In genomic region chr10:93327187-93327586, GRCm38 (mm10) we compare ENCODE assay signal across 25 mouse cellular contexts. TPM values are rescaled to one million over a fixed set of nuclear protein-coding genes. Genes with fewer than 3 reads are reported as not detected.
DNase-seq lines count a peak whose midpoint lies in the region; ATAC-seq and TF ChIP-seq lines count a peak whose summit lies in the region.
"Had no signal": no experiment of that assay in that cellular context is flagged by ENCODE, and none has a peak within 500 bp of the region (broad histone marks: within the 10 kb centered on the region; RNA-seq: fewer than 3 reads in every experiment).

No protein-coding gene starts in this region.

- H3K4me3 ChIP-seq in heart, postnatal 0 days (ENCODE audit: low read depth, low read length), result no peak overlapping the region
- H3K4me3 ChIP-seq in lung, postnatal 0 days (ENCODE audit: low read depth, low read length), result no peak overlapping the region
- H3K4me3 ChIP-seq in embryonic facial prominence, embryonic 14.5 days (ENCODE audit: low read depth, low read length), result no peak overlapping the region
- no peak overlapping the region for H3K4me3 ChIP-seq in midbrain, embryonic 10.5 days
- H3K4me3 ChIP-seq: forebrain, embryonic 12.5 days; hindbrain, embryonic 10.5 days; intestine, embryonic 15.5 days; liver, embryonic 15.5 days; megakaryocyte, embryonic 14.5 days had no signal

- WGBS in heart, postnatal 0 days, result 81% methylated on average over 6 of the region's 6 CpGs
- 59% methylated on average over 6 of the region's 6 CpGs for WGBS in lung, postnatal 0 days
- 80% methylated on average over 6 of the region's 6 CpGs for WGBS in embryonic facial prominence, embryonic 14.5 days
- whole genome bisulfite sequencing in midbrain, embryonic 10.5 days, result 93% methylated on average over 6 of the region's 6 CpGs

- H3K9ac ChIP-seq in heart, postnatal 0 days (replicated peaks; ENCODE audit: low read depth, low read length), result no peak overlapping the region
- H3K9ac ChIP-seq in lung, postnatal 0 days (replicated peaks; ENCODE audit: low read depth), result no peak overlapping the region
- H3K9ac ChIP-seq in embryonic facial prominence, embryonic 14.5 days (ENCODE audit: low read depth, low read length), result no peak overlapping the region
- H3K9ac ChIP-seq: forebrain, embryonic 12.5 days; intestine, embryonic 15.5 days; liver, embryonic 15.5 days had no signal

- no peak for ATAC-seq in heart, postnatal 0 days (ENCODE audit: insufficient read depth, low read depth)
- ATAC-seq in lung, postnatal 0 days, result 0 out of 2 replicates have a peak, but pooled peaks have one; percentile 1
- no peak for ATAC-seq in embryonic facial prominence, embryonic 14.5 days (ENCODE audit: low read depth)
- ATAC-seq: activated CD4-positive, CD25-positive, alpha-beta regulatory T cell, adult 4 months; hindbrain, embryonic 16.5 days; intestine, embryonic 15.5 days had no signal

- 0 out of 2 replicates have a peak, but pooled peaks cover 4% of the 10 kb centered on the region for H3K4me1 ChIP-seq in heart, postnatal 0 days (ENCODE audit: control insufficient read depth, insufficient read depth)
- H3K4me1 ChIP-seq in lung, postnatal 0 days (ENCODE audit: insufficient read depth, low read depth, low read length), result peaks cover 6% of the 10 kb centered on the region; the same call in 1 of the 2 replicates
- H3K4me1 ChIP-seq in embryonic facial prominence, embryonic 14.5 days (ENCODE audit: control insufficient read depth, insufficient read depth, low read length), result peaks cover 4% of the 10 kb centered on the region
- H3K4me1 ChIP-seq in midbrain, embryonic 10.5 days, result peaks cover 5% of the 10 kb centered on the region; the same call in 1 of the 2 replicates

- DNase-seq in heart, adult 11 months, result peak; percentile 74
- DNase-seq in heart, adult 9 months (ENCODE audit: low spot score in 2 of 2), result no peak
- DNase-seq in heart, postnatal 0 days (ENCODE audit: low spot score), result no peak
- DNase-seq in heart, adult 8-10 months (ENCODE audit: low spot score), result no peak
- peak; percentile 20 for DNase-seq in lung, postnatal 0 days (ENCODE audit: low spot score)
- no peak for DNase-seq in lung, postnatal 4 days
- DNase-seq in embryonic facial prominence, embryonic 14.5 days (ENCODE audit: low spot score), result peak; percentile 38
- DNase-seq in midbrain, embryonic 10.5 days (ENCODE audit: low spot score), result no peak
- DNase-seq: adrenal gland, postnatal 14 days; B cell, adult 2 months; cerebellum, adult 8-10 months; cerebellum, postnatal 36 days; embryo, embryonic 11 days; gastrocnemius, postnatal 10 days; kidney, postnatal 4 days; midbrain, embryonic 14.5 days had no signal

- no peaks in the 10 kb centered on the region for H3K36me3 ChIP-seq in heart, postnatal 0 days (replicated peaks; ENCODE audit: control insufficient read depth, insufficient read depth, low read length)
- no peaks in the 10 kb centered on the region for H3K36me3 ChIP-seq in lung, postnatal 0 days (ENCODE audit: insufficient read depth, low read length)
- no peaks in the 10 kb centered on the region for H3K36me3 ChIP-seq in embryonic facial prominence, embryonic 14.5 days (ENCODE audit: control insufficient read depth, insufficient read depth, low read length)
- H3K36me3 ChIP-seq in midbrain, embryonic 10.5 days, result no peaks in the 10 kb centered on the region
- H3K36me3 ChIP-seq: forebrain, embryonic 12.5 days; hindbrain, embryonic 10.5 days; intestine, embryonic 15.5 days; liver, embryonic 15.5 days had no signal

- TF ChIP-seq CTCF in heart, postnatal 0 days (IDR thresholded peaks at IDR 0.05; ENCODE audit: low read depth), result no peak
- no peak for TF ChIP-seq CTCF in lung, postnatal 0 days (IDR thresholded peaks at IDR 0.05)

- H3K9me3 ChIP-seq in heart, postnatal 0 days (replicated peaks; ENCODE audit: control insufficient read depth, low read length), result no peaks in the 10 kb centered on the region
- no peaks in the 10 kb centered on the region for H3K9me3 ChIP-seq in lung, postnatal 0 days (ENCODE audit: low read length)
- H3K9me3 ChIP-seq in embryonic facial prominence, embryonic 14.5 days (ENCODE audit: control insufficient read depth, low read length), result no peaks in the 10 kb centered on the region
- no peaks in the 10 kb centered on the region for H3K9me3 ChIP-seq in midbrain, embryonic 10.5 days (replicated peaks)
- H3K9me3 ChIP-seq: forebrain, embryonic 12.5 days; hindbrain, embryonic 10.5 days; intestine, embryonic 15.5 days; liver, embryonic 15.5 days; megakaryocyte, embryonic 14.5 days had no signal

- no peak for TF ChIP-seq EP300 in heart, postnatal 0 days (IDR thresholded peaks at IDR 0.05; ENCODE audit: low read depth)
- TF ChIP-seq EP300 in lung, postnatal 0 days (IDR thresholded peaks at IDR 0.05), result no peak

- H3K27ac ChIP-seq in heart, postnatal 0 days (ENCODE audit: low read depth), result peak overlapping the region; percentile 68; the same call in 1 of the 2 replicates
- peak overlapping the region; percentile 40; the same call in 1 of the 2 replicates for H3K27ac ChIP-seq in lung, postnatal 0 days (ENCODE audit: low read length)
- H3K27ac ChIP-seq in embryonic facial prominence, embryonic 14.5 days (replicated peaks; ENCODE audit: low read depth, low read length), result no peak overlapping the region
- H3K27ac ChIP-seq in midbrain, embryonic 10.5 days (replicated peaks), result no peak overlapping the region
- H3K27ac ChIP-seq: forebrain, embryonic 12.5 days; intestine, embryonic 15.5 days; liver, embryonic 15.5 days; stomach, postnatal 0 days had no signal

- H3K4me2 ChIP-seq in heart, postnatal 0 days (ENCODE audit: low read depth, low read length), result no peak overlapping the region
- no peak overlapping the region for H3K4me2 ChIP-seq in lung, postnatal 0 days (replicated peaks; ENCODE audit: low read depth, low read length)
- H3K4me2 ChIP-seq in embryonic facial prominence, embryonic 14.5 days (ENCODE audit: low read depth, low read length), result no peak overlapping the region
- H3K4me2 ChIP-seq: forebrain, embryonic 12.5 days; intestine, embryonic 15.5 days; liver, embryonic 15.5 days had no signal

- H3K27me3 ChIP-seq in heart, postnatal 0 days (ENCODE audit: control insufficient read depth, insufficient read depth, low read length), result no peaks in the 10 kb centered on the region
- no peaks in the 10 kb centered on the region for H3K27me3 ChIP-seq in lung, postnatal 0 days (replicated peaks; ENCODE audit: insufficient read depth, low read length)
- no peaks in the 10 kb centered on the region for H3K27me3 ChIP-seq in embryonic facial prominence, embryonic 14.5 days (replicated peaks; ENCODE audit: control insufficient read depth, insufficient read depth, low read length)
- H3K27me3 ChIP-seq in midbrain, embryonic 10.5 days (ENCODE audit: low read depth, poor library complexity, severe bottlenecking), result no peaks in the 10 kb centered on the region
- H3K27me3 ChIP-seq: CH12.LX; forebrain, embryonic 12.5 days; intestine, embryonic 15.5 days; liver, embryonic 15.5 days; megakaryocyte, embryonic 14.5 days had no signal

RNA-seq across cellular contexts. Expression of gene Elk3, which starts 16.3 kb away (rescaled TPM):
- 45.0 and 47.3 TPM in 2 replicates for total RNA-seq in heart, postnatal 0 days (2014; rRNA removed; ENCODE audit: low replicate concordance)
- 31.0 and 34.4 TPM in 2 replicates for polyA plus RNA-seq in heart, postnatal 0 days (2015; fragmentation: Nextera tagmentation; extraction: Ambion mirVana)
- 10 to 100 TPM; 32.0 to 37.6 (median 35.2) TPM for total RNA-seq in heart, adult 8-10 months (2022)
- polyA plus RNA-seq in lung, postnatal 0 days (2015; fragmentation: Nextera tagmentation; extraction: Ambion mirVana), result 56.0 and 61.5 TPM in 2 replicates
- 34.4 and 39.4 TPM in 2 replicates for polyA plus RNA-seq in embryonic facial prominence, embryonic 14.5 days (2014; fragmentation: Nextera tagmentation; extraction: Ambion mirVana)
- polyA plus RNA-seq in midbrain, embryonic 10.5 days (2016; fragmentation: Nextera tagmentation; extraction: Ambion mirVana), result 9.8 and 10.6 TPM in 2 replicates

Comparison
In these comparisons a context has a peak if more than half of its experiments do, and no peak if none do; other contexts are left out.
1. DNase-seq: peak in heart, adult 11 months (single experiment), lung, postnatal 0 days (single experiment) and embryonic facial prominence, embryonic 14.5 days (single experiment); none in heart, adult 9 months (0 of 2), heart, postnatal 0 days (single experiment), heart, adult 8-10 months (single experiment), lung, postnatal 4 days (0 of 2) and midbrain, embryonic 10.5 days (single experiment).
2. H3K27ac ChIP-seq: peak in heart, postnatal 0 days (single experiment) and lung, postnatal 0 days (single experiment); none in embryonic facial prominence, embryonic 14.5 days (single experiment) and midbrain, embryonic 10.5 days (single experiment).